Mouse (Mus musculus) CD4-positive, CD25-positive, alpha-beta regulatory T cell (primary cell): ENCODE measurements around the gene Olfr691. TPM values are rescaled to one million over a fixed set of nuclear protein-coding genes. Genes with fewer than 3 reads are reported as not detected.

Experiments used
- polyA plus RNA-seq: library from polyadenylated mRNA; unstranded; fragments of 100-300 nt; shearing (Covaris generic); gene quantifications from one replicate; pipeline ENCODE4 v1.2.1, GENCODE M21; 2017

The Olfr691 gene
- polyA plus RNA-seq = not detected

GRCm38 (mm10) chr7:105342170-105342569 is at the start of gene Olfr691:
Gene Olfr691 (minus strand): TSS chr7:105342270.

GRCm38 (mm10) chr7:105374866-105375265 is 32.8 kb upstream of the Olfr691 start, which contains the start of gene Gm5901:
Gene Gm5901 (plus strand): TSS chr7:105375038.

GRCm38 (mm10) chr7:105367930-105368329 is 25.9 kb upstream of the Olfr691 start, which contains the start of gene Olfr692:
Gene Olfr692 (plus strand): TSS chr7:105368230.

GRCm38 (mm10) chr7:105334004-105334403 is 8.1 kb downstream of the Olfr691 start, which contains the start of gene Olfr690:
Gene Olfr690 (minus strand): TSS chr7:105334104.

GRCm38 (mm10) chr7:105310865-105311264 is 31.2 kb downstream of the Olfr691 start, which contains the start of gene Olfr689:
Gene Olfr689 (plus strand): TSS chr7:105311165.

GRCm38 (mm10) chr7:105287795-105288194 is 54.3 kb downstream of the Olfr691 start, which contains the start of gene Olfr688:
Gene Olfr688 (plus strand): TSS chr7:105288095.

Other genes starting within 250 kb of the Olfr691 start
- not detected for gene Olfr680-ps1, start 249.5 kb downstream of the Olfr691 start, polyA plus RNA-seq
- gene Olfr681, start 225.4 kb downstream of the Olfr691 start, polyA plus RNA-seq = not detected
- not detected for gene Olfr683, start 195.3 kb downstream of the Olfr691 start, polyA plus RNA-seq
- not detected for gene Olfr684, start 178.6 kb downstream of the Olfr691 start, polyA plus RNA-seq
- not detected for gene Olfr685, start 156.3 kb downstream of the Olfr691 start, polyA plus RNA-seq
- gene Olfr686, start 134.8 kb downstream of the Olfr691 start, polyA plus RNA-seq = not detected
- gene Olfr688, start 54.2 kb downstream of the Olfr691 start, polyA plus RNA-seq = not detected
- gene Olfr689, start 31.1 kb downstream of the Olfr691 start, polyA plus RNA-seq = 0.05 TPM
- not detected for gene Olfr690, start 8.2 kb downstream of the Olfr691 start, polyA plus RNA-seq
- gene Olfr692, start 26.0 kb upstream of the Olfr691 start, polyA plus RNA-seq = not detected
- gene Gm5901, start 32.8 kb upstream of the Olfr691 start, polyA plus RNA-seq = not detected
- gene Fam160a2, start 57.8 kb upstream of the Olfr691 start, polyA plus RNA-seq = 36.8 TPM
- gene Cnga4, start 62.3 kb upstream of the Olfr691 start, polyA plus RNA-seq = not detected
- not detected for gene Cckbr, start 83.5 kb upstream of the Olfr691 start, polyA plus RNA-seq
- gene Cavin3, start 140.0 kb upstream of the Olfr691 start, polyA plus RNA-seq = 0.12 TPM
- gene Smpd1, start 212.1 kb upstream of the Olfr691 start, polyA plus RNA-seq = 37.2 TPM
- gene Apbb1, start 239.4 kb upstream of the Olfr691 start, polyA plus RNA-seq = 3.9 TPM